Mouse (Mus musculus) forebrain, embryonic 15.5 days (tissue): ENCODE results near the gene Cfb. TPM values are rescaled to one million over a fixed set of nuclear protein-coding genes. Genes with fewer than 3 reads are reported as not detected.

Experiments used
- ATAC-seq: fragments of 200-750 bp; cut with Nextera tagmentation; replicated peaks from 2 replicates; pipeline ENCODE4 v1.8.0; 2017; ENCODE audit warnings: mild to moderate bottlenecking, moderate TSS enrichment, moderate library complexity
- H3K27ac ChIP-seq: fragments of 300-500 bp; sonication (generic); replicated peaks from 2 replicates; pipeline ENCODE4 v1.5.1; 2015; ENCODE audit warnings: mild to moderate bottlenecking, inconsistent platforms
- H3K27me3 ChIP-seq: fragments of 300-500 bp; sonication (generic); 2 replicates; pipeline ENCODE4 v1.6.1; 2015; ENCODE audit warnings: inconsistent platforms
- H3K36me3 ChIP-seq: fragments of 300-500 bp; sonication (generic); 2 replicates; pipeline ENCODE4 v1.6.1; 2015; ENCODE audit warnings: mild to moderate bottlenecking, inconsistent platforms
- H3K4me1 ChIP-seq: fragments of 300-500 bp; sonication (generic); 2 replicates; pipeline ENCODE4 v1.6.1; 2015; ENCODE audit warnings: inconsistent platforms
- H3K4me2 ChIP-seq: fragments of 300-500 bp; sonication (generic); replicated peaks from 2 replicates; pipeline ENCODE4 v1.6.1; 2015; ENCODE audit warnings: mild to moderate bottlenecking, inconsistent platforms
- H3K4me3 ChIP-seq: fragments of 300-500 bp; sonication (generic); 2 replicates; pipeline ENCODE4 v1.5.1; 2015; ENCODE audit warnings: mild to moderate bottlenecking, inconsistent platforms
- H3K9ac ChIP-seq: fragments of 300-500 bp; sonication (generic); replicated peaks from 2 replicates; pipeline ENCODE4 v1.6.1; 2015; ENCODE audit warnings: mild to moderate bottlenecking, inconsistent platforms
- H3K9me3 ChIP-seq: fragments of 300-500 bp; sonication (generic); 2 replicates; pipeline ENCODE4 v1.6.1; 2016; ENCODE audit warnings: inconsistent platforms
- WGBS: fragments of 180-500 bp; shearing (Covaris S2); methylation state at CpG from one replicate; pipeline ENCODE4 v1.1.7; 2015; ENCODE audit warnings: mixed read lengths; 5-methylcytosine and 5-hydroxymethylcytosine counted together
- polyA plus RNA-seq: library from polyadenylated mRNA; unstranded; fragments of >200 nt; fragmentation: Nextera tagmentation; extraction: Ambion mirVana; gene quantifications from 2 replicates; pipeline ENCODE4 v1.2.1, GENCODE M21; 2015

The Cfb gene
- polyA plus RNA-seq, 1 experiment from 2014 or later, result 2.1 TPM

GRCm38 (mm10) chr17:34896366-34896765 lies 34.0 kb upstream of the Cfb start:
- H3K4me2 ChIP-seq, result peak overlapping the region; percentile 97
- peaks cover 56% of the 10 kb centered on the region for H3K4me1 ChIP-seq
- 0 out of 2 replicates have a peak overlapping the region, but pooled peaks have one; percentile 13 for H3K27ac ChIP-seq
- H3K4me3 ChIP-seq, result peak overlapping the region; percentile 3; the same call in 1 of the 2 replicates
- H3K9ac ChIP-seq, result no peak overlapping the region
- 81% methylated on average over 17 of the region's 17 CpGs for whole genome bisulfite sequencing
- H3K27me3 ChIP-seq, result no peaks in the 10 kb centered on the region
- 0 out of 2 replicates have a peak, but pooled peaks cover 7% of the 10 kb centered on the region for H3K36me3 ChIP-seq
- ATAC-seq, result no peak
- no peaks in the 10 kb centered on the region for H3K9me3 ChIP-seq

GRCm38 (mm10) chr17:34895724-34896123 lies 33.4 kb upstream of the Cfb start:
- Histone ChIP-seq H3K27me3 (no peaks in the 10 kb centered on the region), H3K27ac (peak overlapping the region; percentile 92), H3K9me3 (no peaks in the 10 kb centered on the region), H3K9ac (peak overlapping the region; percentile 87), H3K36me3 (0 out of 2 replicates have a peak, but pooled peaks cover 3% of the 10 kb centered on the region), H3K4me1 (peaks cover 49% of the 10 kb centered on the region), H3K4me2 (peak overlapping the region; percentile 97), H3K4me3 (peak overlapping the region; percentile 81)
- ATAC-seq, result no peak
- WGBS, result 90% methylated on average over 15 of the region's 15 CpGs

DNA sequence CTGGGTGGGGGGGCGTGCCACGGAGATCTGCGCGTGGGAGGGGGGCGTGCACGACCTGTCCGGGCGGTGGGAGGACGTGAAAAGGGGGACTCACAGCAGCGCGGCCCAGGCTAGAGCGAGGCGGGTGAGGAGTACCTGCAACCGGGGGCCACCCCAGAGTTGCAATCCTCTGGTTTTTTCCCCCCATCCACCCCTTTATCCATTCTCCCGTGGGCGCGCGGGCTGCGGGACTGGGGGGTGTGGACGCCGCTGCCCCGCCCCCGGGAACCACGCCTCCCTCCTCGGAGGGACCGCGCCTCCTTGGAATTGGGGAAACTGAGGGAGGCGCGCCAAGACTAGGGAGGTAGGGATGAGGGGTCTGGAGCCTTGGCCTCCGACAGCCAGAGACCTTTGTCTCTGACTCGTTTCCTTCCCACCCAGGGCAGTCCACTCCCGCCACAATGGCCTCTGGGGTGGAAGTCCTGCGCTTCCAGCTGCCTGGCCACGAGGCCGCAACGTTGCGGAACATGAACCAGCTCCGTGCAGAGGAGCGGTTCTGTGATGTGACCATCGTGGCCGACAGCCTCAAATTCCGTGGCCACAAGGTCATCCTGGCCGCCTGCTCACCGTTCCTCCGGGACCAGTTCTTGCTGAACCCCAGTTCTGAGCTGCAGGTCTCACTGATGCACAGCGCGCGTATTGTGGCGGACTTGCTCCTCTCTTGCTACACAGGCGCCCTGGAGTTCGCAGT lies 32.6 kb upstream of the Cfb start:
- H3K4me2 ChIP-seq, result peak overlapping the region; percentile 97
- ATAC-seq, result peak; percentile 32
- H3K9ac ChIP-seq, result peak overlapping the region; percentile 87
- 0 out of 2 replicates have a peak, but pooled peaks cover 3% of the 10 kb centered on the region for H3K36me3 ChIP-seq
- H3K4me3 ChIP-seq, result peak overlapping the region; percentile 81
- peak overlapping the region; percentile 92 for H3K27ac ChIP-seq
- H3K4me1 ChIP-seq, result peaks cover 42% of the 10 kb centered on the region
- H3K9me3 ChIP-seq, result no peaks in the 10 kb centered on the region
- 6% methylated on average over 50 of the region's 51 CpGs for WGBS
- H3K27me3 ChIP-seq, result no peaks in the 10 kb centered on the region

GRCm38 (mm10) chr17:34894074-34894597 lies 31.8 kb upstream of the Cfb start:
- Histone ChIP-seq H3K36me3 (0 out of 2 replicates have a peak, but pooled peaks cover 3% of the 10 kb centered on the region), H3K9me3 (no peaks in the 10 kb centered on the region), H3K27me3 (no peaks in the 10 kb centered on the region), H3K4me3 (peak overlapping the region; percentile 81), H3K4me2 (peak overlapping the region; percentile 97), H3K9ac (peak overlapping the region; percentile 87), H3K4me1 (peaks cover 36% of the 10 kb centered on the region), H3K27ac (peak overlapping the region; percentile 92)
- peak; percentile 89 for ATAC-seq
- WGBS, result 0% methylated on average over 30 of the region's 51 CpGs

GRCm38 (mm10) chr17:34893072-34893824 lies 30.9 kb upstream of the Cfb start:
- no peak for ATAC-seq
- 0 out of 2 replicates have a peak, but pooled peaks cover 3% of the 10 kb centered on the region for H3K36me3 ChIP-seq
- peaks cover 36% of the 10 kb centered on the region for H3K4me1 ChIP-seq
- 68% methylated on average over 12 of the region's 12 CpGs for WGBS
- peak overlapping the region; percentile 57; the same call in 1 of the 2 replicates for H3K9ac ChIP-seq
- peak overlapping the region; percentile 81 for H3K4me3 ChIP-seq
- peak overlapping the region; percentile 88 for H3K27ac ChIP-seq
- H3K27me3 ChIP-seq, result no peaks in the 10 kb centered on the region
- peak overlapping the region; percentile 97; the same call in 1 of the 2 replicates for H3K4me2 ChIP-seq
- no peaks in the 10 kb centered on the region for H3K9me3 ChIP-seq

GRCm38 (mm10) chr17:34891377-34891776 lies 29.1 kb upstream of the Cfb start:
- no peak overlapping the region for H3K4me2 ChIP-seq
- no peaks in the 10 kb centered on the region for H3K9me3 ChIP-seq
- WGBS, result 90% methylated on average over 2 of the region's 2 CpGs
- 0 out of 2 replicates have a peak, but pooled peaks cover 2% of the 10 kb centered on the region for H3K36me3 ChIP-seq
- ATAC-seq, result no peak
- no peak overlapping the region for H3K27ac ChIP-seq
- no peaks in the 10 kb centered on the region for H3K27me3 ChIP-seq
- no peak overlapping the region for H3K9ac ChIP-seq
- H3K4me1 ChIP-seq, result peaks cover 21% of the 10 kb centered on the region
- H3K4me3 ChIP-seq, result no peak overlapping the region

GRCm38 (mm10) chr17:34890074-34890743 lies 27.9 kb upstream of the Cfb start:
- no peak overlapping the region for H3K4me3 ChIP-seq
- peaks cover 9% of the 10 kb centered on the region for H3K4me1 ChIP-seq
- no peaks in the 10 kb centered on the region for H3K36me3 ChIP-seq
- ATAC-seq, result no peak
- no peak overlapping the region for H3K9ac ChIP-seq
- H3K27ac ChIP-seq, result no peak overlapping the region
- no peak overlapping the region for H3K4me2 ChIP-seq
- 88% methylated on average over 12 of the region's 12 CpGs for WGBS
- H3K9me3 ChIP-seq, result no peaks in the 10 kb centered on the region
- H3K27me3 ChIP-seq, result no peaks in the 10 kb centered on the region

DNA sequence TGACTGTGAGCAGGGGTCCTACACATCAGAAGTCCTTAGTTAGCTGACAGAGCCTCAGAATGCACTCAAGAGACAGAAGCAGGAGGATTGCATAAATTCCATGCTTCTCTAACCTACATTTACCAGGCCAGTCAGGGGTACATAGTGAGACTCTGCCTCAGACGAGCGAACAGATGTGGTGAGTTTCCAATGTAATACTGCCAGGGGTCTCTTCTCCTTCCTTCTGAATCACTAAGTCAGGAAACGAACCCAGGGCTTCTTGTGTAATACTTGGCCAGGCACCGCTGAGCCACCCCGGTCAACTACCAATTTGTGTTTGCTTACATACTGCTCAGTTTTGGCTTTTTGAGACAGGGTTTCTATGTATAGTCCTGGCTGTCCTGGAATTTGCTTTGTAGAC lies 25.6 kb upstream of the Cfb start:
- no peaks in the 10 kb centered on the region for H3K4me1 ChIP-seq
- no peak overlapping the region for H3K9ac ChIP-seq
- no peak for ATAC-seq
- H3K4me2 ChIP-seq, result no peak overlapping the region
- no peak overlapping the region for H3K4me3 ChIP-seq
- no peak overlapping the region for H3K27ac ChIP-seq
- no peaks in the 10 kb centered on the region for H3K27me3 ChIP-seq
- WGBS, result 90% methylated on average over 5 of the region's 5 CpGs
- H3K9me3 ChIP-seq, result no peaks in the 10 kb centered on the region
- no peaks in the 10 kb centered on the region for H3K36me3 ChIP-seq

- Histone ChIP-seq H3K27me3 (no peaks in the 10 kb centered on the region), H3K9me3 (no peaks in the 10 kb centered on the region), H3K4me3 (no peak overlapping the region), H3K9ac (no peak overlapping the region), H3K27ac (no peak overlapping the region), H3K4me2 (no peak overlapping the region), H3K36me3 (no peaks in the 10 kb centered on the region), H3K4me1 (no peaks in the 10 kb centered on the region)
- WGBS, result 85% methylated on average over 3 of the region's 3 CpGs
- no peak for ATAC-seq
These were observed 23.3 kb upstream of the Cfb start for GRCm38 (mm10) chr17:34885615-34886014.

DNA sequence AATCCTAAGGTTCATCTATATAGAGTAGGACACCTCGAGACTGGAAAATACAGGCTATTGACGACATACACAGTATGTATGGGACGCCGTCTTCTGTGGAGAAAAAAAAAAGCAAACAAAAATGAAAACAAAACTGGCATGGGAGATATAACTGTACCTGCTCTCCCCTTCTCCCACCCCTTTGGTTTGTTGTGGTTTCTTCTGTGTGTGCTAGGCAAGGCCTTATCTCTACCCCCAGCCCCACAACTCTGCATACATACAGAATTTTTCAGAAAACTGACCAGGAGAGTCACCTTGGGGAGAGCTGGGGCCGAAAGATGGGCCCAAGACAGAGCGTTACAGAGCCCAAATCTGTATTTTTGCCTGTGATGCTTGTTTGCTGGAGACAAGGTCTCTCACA lies 22.4 kb upstream of the Cfb start:
- no peak for ATAC-seq

DNA sequence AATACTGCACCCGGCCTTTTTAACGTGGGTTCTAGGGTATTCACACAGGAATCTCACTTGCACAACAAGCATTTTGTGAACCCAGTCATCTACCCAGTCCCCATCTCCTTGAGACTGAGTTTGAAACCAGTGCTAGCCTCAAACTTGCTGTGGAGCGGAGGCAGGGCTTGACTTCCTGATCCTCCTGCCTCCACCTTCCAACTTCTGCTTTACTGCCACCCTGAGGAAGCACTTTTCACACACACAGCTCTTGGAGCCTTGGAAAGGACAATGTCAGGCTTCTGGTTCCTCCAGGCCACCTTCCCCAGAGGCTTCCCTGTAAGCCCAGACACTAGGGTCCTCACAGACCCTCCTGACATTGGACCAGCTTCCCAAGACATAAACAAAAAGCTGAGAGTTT lies 21.0 kb upstream of the Cfb start:
- Histone ChIP-seq H3K9me3 (no peaks in the 10 kb centered on the region), H3K27ac (no peak overlapping the region), H3K27me3 (no peaks in the 10 kb centered on the region), H3K36me3 (no peaks in the 10 kb centered on the region), H3K4me2 (no peak overlapping the region), H3K4me1 (no peaks in the 10 kb centered on the region), H3K4me3 (no peak overlapping the region), H3K9ac (no peak overlapping the region)
- WGBS, result 63% methylated on average over 3 of the region's 3 CpGs
- no peak for ATAC-seq

More for the DNA sequence above, 22.4 kb upstream of the Cfb start:
- Histone ChIP-seq H3K4me3 (no peak overlapping the region), H3K27ac (no peak overlapping the region), H3K4me1 (no peaks in the 10 kb centered on the region), H3K9ac (no peak overlapping the region), H3K36me3 (no peaks in the 10 kb centered on the region), H3K4me2 (no peak overlapping the region), H3K9me3 (no peaks in the 10 kb centered on the region), H3K27me3 (no peaks in the 10 kb centered on the region)
- WGBS, result 86% methylated on average over 6 of the region's 6 CpGs
